Mouse (Mus musculus) stomach, postnatal 0 days (tissue): ENCODE results near the gene Gal.

Experiments used
- CTCF ChIP-seq: IDR thresholded peaks from 2 replicates; pipeline ENCODE4 v1.5.1; 2016; ENCODE audit warnings: antibody characterized with exemption, low read depth, mild to moderate bottlenecking, moderate library complexity
- EP300 ChIP-seq: optimal IDR thresholded peaks from 2 replicates; pipeline ENCODE3; 2016; ENCODE audit warnings: antibody characterized with exemption

GRCm38 (mm10) chr19:3441092-3441491 is 26.7 kb upstream of the Gal start:
- no peak for TF ChIP-seq CTCF
- TF ChIP-seq EP300, result no peak
